Mouse (Mus musculus) neural tube, embryonic 12.5 days (tissue): Measurements from ENCODE around the gene Ston1. TPM values are rescaled to one million over a fixed set of nuclear protein-coding genes. Genes with fewer than 3 reads are reported as not detected.

Source experiments
- ATAC-seq: fragments of 200-750 bp; cut with Nextera tagmentation; 2 replicates; pipeline ENCODE4 v1.8.0; 2017; ENCODE audit warnings: low read depth, mild to moderate bottlenecking, moderate TSS enrichment, moderate library complexity; ENCODE audit not compliant: low FRiP score
- H3K27ac ChIP-seq: fragments of 300-500 bp; sonication (generic); 2 replicates; pipeline ENCODE4 v1.5.1; 2016
- H3K27me3 ChIP-seq: fragments of 300-500 bp; sonication (generic); replicated peaks from 2 replicates; pipeline ENCODE4 v1.6.1; 2016; ENCODE audit warnings: mild to moderate bottlenecking
- H3K36me3 ChIP-seq: fragments of 300-500 bp; sonication (generic); 2 replicates; pipeline ENCODE4 v1.6.1; 2016; ENCODE audit warnings: mild to moderate bottlenecking
- H3K4me1 ChIP-seq: fragments of 300-500 bp; sonication (generic); 2 replicates; pipeline ENCODE4 v1.6.1; 2016
- H3K4me2 ChIP-seq: fragments of 300-500 bp; sonication (generic); replicated peaks from 2 replicates; pipeline ENCODE4 v1.6.1; 2016; ENCODE audit warnings: mild to moderate bottlenecking
- H3K4me3 ChIP-seq: fragments of 300-500 bp; sonication (generic); 2 replicates; pipeline ENCODE4 v1.5.1; 2016
- H3K9ac ChIP-seq: fragments of 300-500 bp; sonication (generic); 2 replicates; pipeline ENCODE4 v1.6.1; 2016; ENCODE audit warnings: mild to moderate bottlenecking
- H3K9me3 ChIP-seq: fragments of 300-500 bp; sonication (generic); 2 replicates; pipeline ENCODE4 v1.6.1; 2016; ENCODE audit warnings: mild to moderate bottlenecking
- WGBS: fragments of 180-500 bp; shearing (Covaris S2); methylation state at CpG from one replicate; pipeline ENCODE4 v1.1.7; 2016; 5-methylcytosine and 5-hydroxymethylcytosine counted together
- polyA plus RNA-seq: library from polyadenylated mRNA; unstranded; fragments of >200 nt; fragmentation: Nextera tagmentation; extraction: Ambion mirVana; gene quantifications from 2 replicates; pipeline ENCODE4 v1.2.1, GENCODE M21; 2016

Ston1 gene
- polyA plus RNA-seq, 1 experiment from 2014 or later, result 2.4 TPM

- Histone ChIP-seq H3K36me3 (no peaks in the 10 kb centered on the region), H3K4me3 (no peak overlapping the region), H3K4me2 (no peak overlapping the region), H3K27me3 (no peaks in the 10 kb centered on the region), H3K27ac (no peak overlapping the region), H3K9me3 (no peaks in the 10 kb centered on the region), H3K4me1 (peaks cover 8% of the 10 kb centered on the region; the same call in 1 of the 2 replicates), H3K9ac (no peak overlapping the region)
- ATAC-seq, result no peak
- WGBS, result 47% methylated on average over 4 of the region's 4 CpGs
These were observed 105.6 kb downstream of the Ston1 start for GRCm38 (mm10) chr17:88703112-88703511.

- ATAC-seq, result peak; percentile 71
- Histone ChIP-seq H3K27me3 (no peaks in the 10 kb centered on the region), H3K9ac (no peak overlapping the region), H3K27ac (no peak overlapping the region), H3K36me3 (no peaks in the 10 kb centered on the region), H3K4me1 (peaks cover 8% of the 10 kb centered on the region; the same call in 1 of the 2 replicates), H3K4me3 (no peak overlapping the region), H3K4me2 (no peak overlapping the region; the same call in 1 of the 2 replicates), H3K9me3 (no peaks in the 10 kb centered on the region)
- WGBS, result 27% methylated on average over 8 of the region's 8 CpGs
These were observed 108.8 kb downstream of the Ston1 start for GRCm38 (mm10) chr17:88706231-88706649.

Other genes starting within 250 kb of the Ston1 start
- 11.1 and 12.5 TPM in 2 replicates for gene Foxn2, start 157.0 kb upstream of the Ston1 start, polyA plus RNA-seq
- gene Ppp1r21, start 67.6 kb upstream of the Ston1 start, polyA plus RNA-seq, result 32.4 and 33.3 TPM in 2 replicates
- 0.17 and 0.18 TPM in 2 replicates for gene Gtf2a1l, start 71.0 kb downstream of the Ston1 start, polyA plus RNA-seq
- 0.70 and 1.2 TPM in 2 replicates for gene Lhcgr, start 194.3 kb downstream of the Ston1 start, polyA plus RNA-seq